In the genomic region with DNA sequence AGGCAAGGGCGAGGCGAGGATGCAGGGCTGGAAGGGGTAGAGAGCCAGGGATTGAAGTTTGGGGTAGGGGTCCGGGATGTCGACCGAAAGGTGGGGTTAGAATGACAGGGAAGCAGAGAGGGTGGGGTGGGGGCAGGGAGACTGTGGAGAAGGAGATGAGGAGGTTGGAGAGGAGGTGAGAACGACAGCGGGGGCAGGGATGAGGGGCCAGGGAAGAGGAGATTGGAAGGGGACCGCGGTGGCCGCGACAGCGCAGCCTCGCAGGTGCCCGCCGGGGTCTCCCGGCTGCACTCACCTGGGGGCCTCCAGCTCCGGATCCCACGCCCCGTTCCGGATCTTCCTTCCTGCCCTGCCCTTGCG, we compare ENCODE assay signal across 8 mouse cellular contexts. TPM values are rescaled to one million over a fixed set of nuclear protein-coding genes. Genes with fewer than 3 reads are reported as not detected.
DNase-seq lines count a peak whose midpoint lies in the region; ATAC-seq and TF ChIP-seq lines count a peak whose summit lies in the region.

No protein-coding gene starts in this region.

- 0 out of 2 replicates have a peak, but pooled peaks have one; percentile 1 for TF ChIP-seq POLR2A in embryonic fibroblast, embryonic 13.5 days (IDR thresholded peaks at IDR 0.05; ENCODE audit: low read depth, low read length)

- peak overlapping the region; percentile 86 for H3K4me2 ChIP-seq in lung, embryonic 14.5 days
- peak overlapping the region; percentile 88 for H3K4me2 ChIP-seq in intestine, embryonic 16.5 days (ENCODE audit: low read depth, low read length)
- H3K4me2 ChIP-seq in neural tube, embryonic 13.5 days = peak overlapping the region; percentile 89

- peak overlapping the region; percentile 59 for H3K4me3 ChIP-seq in lung, embryonic 14.5 days (ENCODE audit: low read depth, low read length)
- peak overlapping the region; percentile 46 for H3K4me3 ChIP-seq in embryonic fibroblast, embryonic 13.5 days (ENCODE audit: insufficient read depth, low read length)
- peak overlapping the region; percentile 80 for H3K4me3 ChIP-seq in intestine, embryonic 16.5 days (ENCODE audit: low read length)
- H3K4me3 ChIP-seq in neural tube, embryonic 13.5 days = peak overlapping the region; percentile 55

- no peak for ATAC-seq in lung, embryonic 14.5 days (ENCODE audit: insufficient read depth)
- ATAC-seq in intestine, embryonic 16.5 days = no peak; the same call in 1 of the 2 replicates
- ATAC-seq in neural tube, embryonic 13.5 days (ENCODE audit: low read depth) = peak; percentile 54

- H3K9ac ChIP-seq in lung, embryonic 14.5 days = peak overlapping the region; percentile 42
- H3K9ac ChIP-seq in intestine, embryonic 16.5 days (ENCODE audit: low read depth, low read length) = peak overlapping the region; percentile 55
- peak overlapping the region; percentile 83 for H3K9ac ChIP-seq in neural tube, embryonic 13.5 days

- no peak for TF ChIP-seq CTCF in lung, embryonic 14.5 days (IDR thresholded peaks at IDR 0.05; ENCODE audit: low read depth)
- no peak for TF ChIP-seq CTCF in embryonic fibroblast, embryonic 13.5 days (IDR thresholded peaks at IDR 0.05; ENCODE audit: borderline replicate concordance, insufficient read depth, low read length)

- H3K27ac ChIP-seq in lung, embryonic 14.5 days (ENCODE audit: low read depth) = no peak overlapping the region
- H3K27ac ChIP-seq in embryonic fibroblast, embryonic 13.5 days (ENCODE audit: insufficient read depth, low read length) = no peak overlapping the region
- H3K27ac ChIP-seq in intestine, embryonic 16.5 days (ENCODE audit: low read length) = no peak overlapping the region
- H3K27ac ChIP-seq in neural tube, embryonic 13.5 days (replicated peaks) = 0 out of 2 replicates have a peak overlapping the region, but pooled peaks have one; percentile 49

- peaks cover 13% of the 10 kb centered on the region; the same call in 1 of the 2 replicates for H3K27me3 ChIP-seq in lung, embryonic 14.5 days (ENCODE audit: insufficient read depth, low read length)
- peaks cover 12% of the 10 kb centered on the region for H3K27me3 ChIP-seq in intestine, embryonic 16.5 days (replicated peaks; ENCODE audit: control insufficient read depth, insufficient read depth, low read length)
- peaks cover 14% of the 10 kb centered on the region for H3K27me3 ChIP-seq in neural tube, embryonic 13.5 days

- H3K4me1 ChIP-seq in lung, embryonic 14.5 days (ENCODE audit: insufficient read depth) = no peaks in the 10 kb centered on the region
- H3K4me1 ChIP-seq in embryonic fibroblast, embryonic 13.5 days (ENCODE audit: control insufficient read depth, insufficient read depth, low read length) = no peaks in the 10 kb centered on the region
- H3K4me1 ChIP-seq in intestine, embryonic 16.5 days (ENCODE audit: control insufficient read depth, insufficient read depth, low read length) = peaks cover 13% of the 10 kb centered on the region
- H3K4me1 ChIP-seq in neural tube, embryonic 13.5 days (replicated peaks) = peaks cover 19% of the 10 kb centered on the region

- no peaks in the 10 kb centered on the region for H3K36me3 ChIP-seq in lung, embryonic 14.5 days (ENCODE audit: insufficient read depth)
- no peaks in the 10 kb centered on the region for H3K36me3 ChIP-seq in intestine, embryonic 16.5 days (ENCODE audit: control insufficient read depth, insufficient read depth, low read length)
- H3K36me3 ChIP-seq in neural tube, embryonic 13.5 days = 0 out of 2 replicates have a peak, but pooled peaks cover 4% of the 10 kb centered on the region

- WGBS in lung, embryonic 14.5 days = 0% methylated on average over 17 of the region's 21 CpGs
- WGBS in intestine, embryonic 16.5 days = 0% methylated on average over 19 of the region's 21 CpGs
- 0% methylated on average over 21 of the region's 21 CpGs for WGBS in neural tube, embryonic 13.5 days

- no peaks in the 10 kb centered on the region for H3K9me3 ChIP-seq in lung, embryonic 14.5 days (ENCODE audit: low read depth, low read length)
- peaks cover 7% of the 10 kb centered on the region; the same call in 1 of the 2 replicates for H3K9me3 ChIP-seq in intestine, embryonic 16.5 days (ENCODE audit: control insufficient read depth, low read length)
- H3K9me3 ChIP-seq in neural tube, embryonic 13.5 days = peaks cover 9% of the 10 kb centered on the region

- DNase-seq in lung, embryonic 14.5 days = no peak
- no peak for DNase-seq in lung, postnatal 36 days
- no peak for DNase-seq in layer of hippocampus, adult 9-11 months
- DNase-seq in adrenal gland, adult 8-10 months = no peak
- no peak for DNase-seq in thymus, postnatal 10 days (ENCODE audit: low spot score in 2 of 2)

RNA-seq across cellular contexts. Expression of a gene that starts 0.6 kb away (rescaled TPM):
- polyA plus RNA-seq in lung, embryonic 14.5 days (2014; fragmentation: Nextera tagmentation; extraction: Ambion mirVana) = 3.2 and 3.7 TPM in 2 replicates
- 2.4 and 4.0 TPM in 2 replicates for polyA plus RNA-seq in embryonic fibroblast, embryonic 13.5 days (2011; ENCODE audit: insufficient read length, low read depth, missing spikeins)
- 1.4 and 1.7 TPM in 2 replicates for polyA plus RNA-seq in intestine, embryonic 16.5 days (2015; fragmentation: Nextera tagmentation; extraction: Ambion mirVana)
- polyA plus RNA-seq in neural tube, embryonic 13.5 days (2015; fragmentation: Nextera tagmentation; extraction: Ambion mirVana) = 4.9 and 5.4 TPM in 2 replicates
- 1 to 10 TPM; 2.8 to 6.3 (median 4.6) TPM for total RNA-seq in adrenal gland, adult 8-10 months (2022)

RNA-seq across cellular contexts. Expression of a gene that starts 0.6 kb away (rescaled TPM):
- 3.6 and 4.3 TPM in 2 replicates for polyA plus RNA-seq in lung, embryonic 14.5 days (2014; fragmentation: Nextera tagmentation; extraction: Ambion mirVana)
- polyA plus RNA-seq in embryonic fibroblast, embryonic 13.5 days (2011; ENCODE audit: insufficient read length, low read depth, missing spikeins) = 2.6 and 3.6 TPM in 2 replicates
- polyA plus RNA-seq in intestine, embryonic 16.5 days (2015; fragmentation: Nextera tagmentation; extraction: Ambion mirVana) = 3.3 and 4.4 TPM in 2 replicates
- polyA plus RNA-seq in neural tube, embryonic 13.5 days (2015; fragmentation: Nextera tagmentation; extraction: Ambion mirVana) = 29.3 and 32.6 TPM in 2 replicates
- total RNA-seq in adrenal gland, adult 8-10 months (2022) = 1 to 10 TPM; 4.7 to 8.9 (median 8.0) TPM
